Mouse (Mus musculus) thymus, adult 2 months (tissue): ENCODE data around the gene Gas2l2. TPM values are rescaled to one million over a fixed set of nuclear protein-coding genes. Genes with fewer than 3 reads are reported as not detected.

Experiments
- DNase-seq: peaks from one replicate; pipeline ENCODE4 v3.0.0; 2021
- H3K27ac ChIP-seq: fragments of 200-500 bp; 2 replicates; pipeline ENCODE4 v1.5.1; 2012; ENCODE audit warnings: low read length, control low read depth; ENCODE audit not compliant: control insufficient read depth, insufficient read depth
- H3K27me3 ChIP-seq: fragments of 200-500 bp; 2 replicates; pipeline ENCODE4 v1.6.1; 2012; ENCODE audit warnings: mild to moderate bottlenecking, low read length, moderate library complexity, mixed read lengths; ENCODE audit not compliant: control insufficient read depth, insufficient read depth
- H3K36me3 ChIP-seq: fragments of 200-500 bp; 2 replicates; pipeline ENCODE4 v1.6.1; 2012; ENCODE audit warnings: mild to moderate bottlenecking, low read length, moderate library complexity; ENCODE audit not compliant: control insufficient read depth, insufficient read depth
- H3K4me1 ChIP-seq: fragments of 200-500 bp; replicated peaks from 2 replicates; pipeline ENCODE4 v1.6.1; 2012; ENCODE audit warnings: low read length; ENCODE audit not compliant: control insufficient read depth, insufficient read depth
- H3K4me3 ChIP-seq: fragments of 200-500 bp; 2 replicates; pipeline ENCODE4 v1.5.1; 2012; ENCODE audit warnings: mild to moderate bottlenecking, low read length, control low read depth, moderate library complexity; ENCODE audit not compliant: control insufficient read depth, insufficient read depth
- CTCF ChIP-seq: fragments of 200-500 bp; IDR thresholded peaks from 2 replicates; pipeline ENCODE4 v1.5.1; 2012; ENCODE audit warnings: mild to moderate bottlenecking, control low read depth, low read length, moderate library complexity, borderline replicate concordance; ENCODE audit not compliant: control insufficient read depth, poor library complexity, insufficient read depth; ENCODE audit errors: extremely low read depth
- POLR2A ChIP-seq: fragments of 200-500 bp; IDR thresholded peaks from 2 replicates; pipeline ENCODE4 v1.6.1; 2012; ENCODE audit warnings: mild to moderate bottlenecking, low read length, control low read depth, moderate library complexity; ENCODE audit not compliant: control insufficient read depth, poor library complexity, insufficient read depth; ENCODE audit errors: extremely low read depth
- WGBS: fragments of 180-500 bp; shearing (Covaris S2); methylation state at CpG from one replicate; pipeline ENCODE4 v1.1.7; 2018; 5-methylcytosine and 5-hydroxymethylcytosine counted together
- polyA plus RNA-seq: library from polyadenylated mRNA; depleted of rRNA; stranded (reverse); fragments of >200 nt; gene quantifications from 2 replicates; pipeline ENCODE4 v1.2.3, GENCODE M21; 2012

The Gas2l2 gene
- polyA plus RNA-seq, 1 experiment = 0.12 TPM

DNA sequence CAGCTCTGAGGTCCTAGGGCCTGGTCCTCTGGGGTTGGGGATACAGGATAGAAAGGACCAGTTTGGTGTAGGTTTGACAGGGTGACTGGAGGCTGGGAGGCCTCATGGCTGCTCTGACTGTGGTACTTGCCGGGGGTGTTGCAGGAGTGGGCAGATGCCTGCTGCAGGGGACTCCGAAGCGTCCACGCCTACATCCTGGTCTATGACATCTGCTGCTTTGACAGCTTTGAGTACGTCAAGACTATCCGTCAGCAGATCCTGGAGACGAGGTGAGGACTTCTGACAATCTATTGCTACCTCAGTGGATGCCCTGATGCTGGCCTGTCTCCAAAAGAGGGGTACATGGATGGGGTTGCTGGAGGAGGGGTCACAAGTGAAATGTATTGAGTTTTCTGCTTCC, 11.5 kb downstream of the Gas2l2 start:
- no peaks in the 10 kb centered on the region; the same call in 1 of the 2 replicates for H3K27me3 ChIP-seq
- no peak overlapping the region for H3K27ac ChIP-seq
- no peak for TF ChIP-seq POLR2A
- no peak for TF ChIP-seq CTCF
- DNase-seq = no peak
- WGBS = 85% methylated on average over 7 of the region's 7 CpGs
- no peaks in the 10 kb centered on the region for H3K36me3 ChIP-seq
- H3K4me1 ChIP-seq = 0 out of 2 replicates have a peak, but pooled peaks cover 3% of the 10 kb centered on the region
- H3K4me3 ChIP-seq = no peak overlapping the region

DNA sequence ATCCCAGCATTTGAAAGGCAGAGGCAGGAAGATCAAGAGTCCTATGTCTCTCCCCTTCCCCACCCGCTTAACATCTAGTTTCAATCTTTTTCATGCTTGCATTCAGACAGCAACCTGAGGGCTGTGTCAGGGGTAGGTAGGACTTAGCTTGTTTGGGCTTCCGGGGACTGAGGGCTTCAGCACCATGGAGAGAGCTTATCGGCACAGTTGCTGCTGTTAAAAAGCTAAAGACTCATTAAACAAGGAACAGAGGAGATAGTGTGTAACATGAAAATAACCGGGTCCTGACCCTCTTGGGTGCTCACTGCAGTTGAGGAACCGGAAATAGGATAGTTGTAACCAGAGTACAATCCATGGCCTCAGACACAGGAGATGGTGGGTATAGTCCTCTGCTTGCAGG, 12.2 kb downstream of the Gas2l2 start:
- peak; percentile 71 for DNase-seq
- Histone ChIP-seq H3K4me3 (no peak overlapping the region), H3K4me1 (0 out of 2 replicates have a peak, but pooled peaks cover 3% of the 10 kb centered on the region), H3K36me3 (no peaks in the 10 kb centered on the region), H3K27me3 (no peaks in the 10 kb centered on the region; the same call in 1 of the 2 replicates), H3K27ac (no peak overlapping the region)
- 6% methylated on average over 5 of the region's 5 CpGs for WGBS
- no peak for TF ChIP-seq POLR2A
- no peak for TF ChIP-seq CTCF

DNA sequence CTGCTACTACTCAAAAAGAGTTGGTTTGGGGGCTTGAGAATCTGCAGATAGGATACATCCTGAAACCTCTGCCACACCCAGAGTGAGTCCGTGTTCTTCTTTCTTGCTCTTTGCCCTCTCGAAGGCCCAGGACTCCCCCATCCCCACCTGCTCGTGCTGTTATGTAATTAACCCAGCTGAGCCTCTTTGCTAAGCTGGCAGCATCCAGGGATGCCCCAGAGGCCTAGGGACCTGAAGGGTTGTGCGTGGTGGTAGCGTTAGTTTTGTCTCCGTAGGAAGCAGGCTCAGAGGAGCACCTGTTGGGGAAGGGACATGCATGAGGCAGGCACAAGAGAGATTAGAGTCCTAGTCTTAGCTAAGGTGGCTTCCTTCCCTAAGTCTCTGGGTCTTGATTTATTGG, 18.7 kb downstream of the Gas2l2 start:
- 82% methylated on average over 6 of the region's 6 CpGs for WGBS
- Histone ChIP-seq H3K27me3 (peaks cover 7% of the 10 kb centered on the region; the same call in 1 of the 2 replicates), H3K4me3 (no peak overlapping the region), H3K27ac (no peak overlapping the region), H3K36me3 (no peaks in the 10 kb centered on the region), H3K4me1 (peaks cover 3% of the 10 kb centered on the region; the same call in 1 of the 2 replicates)
- TF ChIP-seq CTCF = no peak
- no peak for TF ChIP-seq POLR2A
- DNase-seq = no peak

DNA sequence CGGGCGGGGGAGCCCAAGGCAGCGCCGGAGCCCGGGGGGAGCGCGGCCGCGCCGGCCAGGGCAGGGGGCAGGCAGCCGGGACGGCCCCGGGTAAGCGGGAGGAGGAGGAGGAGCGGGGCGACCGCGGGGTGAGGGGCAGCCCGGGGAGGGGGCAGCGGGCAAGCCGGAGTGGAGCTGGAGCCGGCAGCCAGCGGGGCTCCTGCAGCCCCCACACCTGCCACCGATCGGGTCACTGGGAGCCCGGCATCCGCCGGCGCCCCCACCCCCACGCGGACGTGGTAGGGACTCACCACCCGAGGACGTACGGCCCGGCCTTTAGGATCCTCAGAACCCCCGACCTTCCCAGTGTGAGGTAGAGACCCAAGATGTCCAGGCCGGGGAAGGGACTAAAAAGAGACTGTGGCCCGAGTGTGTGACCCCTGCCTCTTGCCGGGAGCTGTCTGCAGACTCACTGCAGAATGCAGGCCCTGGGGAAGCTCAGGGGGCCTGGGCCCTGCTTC, 19.4 kb downstream of the Gas2l2 start:
- no peak for TF ChIP-seq POLR2A
- TF ChIP-seq CTCF = no peak
- peak overlapping the region; percentile 15; the same call in 1 of the 2 replicates for H3K4me3 ChIP-seq
- no peaks in the 10 kb centered on the region for H3K36me3 ChIP-seq
- no peak for DNase-seq
- H3K27me3 ChIP-seq = peaks cover 7% of the 10 kb centered on the region; the same call in 1 of the 2 replicates
- no peak overlapping the region for H3K27ac ChIP-seq
- peaks cover 3% of the 10 kb centered on the region; the same call in 1 of the 2 replicates for H3K4me1 ChIP-seq
- 4% methylated on average over 31 of the region's 40 CpGs for WGBS

DNA sequence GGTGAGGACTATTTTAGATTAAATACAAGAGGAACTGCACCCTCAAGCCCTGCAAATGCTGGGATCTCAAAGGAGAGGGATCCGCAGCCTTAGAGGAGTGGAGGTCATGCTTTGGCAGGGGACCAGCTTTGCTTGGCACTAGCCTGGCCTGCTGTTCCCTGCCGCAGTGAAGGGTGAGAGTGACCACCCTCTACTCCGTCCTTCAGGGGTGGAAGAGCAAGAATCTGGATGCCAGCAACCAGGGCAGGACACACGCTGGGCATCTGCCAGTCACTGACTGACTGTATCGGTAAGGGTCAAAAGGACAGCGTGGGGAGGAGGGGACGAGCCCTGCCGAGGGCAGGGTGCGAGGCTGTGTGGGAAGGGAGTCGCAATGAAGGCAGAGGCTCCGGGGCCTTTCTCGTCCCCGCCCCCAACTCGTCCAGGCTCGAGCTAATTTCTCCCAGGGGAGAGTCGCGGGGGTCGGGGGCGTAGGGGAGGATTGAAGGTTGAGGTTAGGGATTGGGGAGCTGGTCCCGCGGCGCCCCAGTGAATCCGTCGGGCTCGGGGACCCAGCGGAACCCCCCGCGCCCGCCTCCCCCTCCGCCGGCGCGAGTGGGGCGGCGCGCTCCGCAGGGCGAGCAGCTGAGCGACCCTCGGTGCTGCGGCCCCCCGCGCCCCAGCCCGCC, 20.0 kb downstream of the Gas2l2 start, which contains the start of gene Rasl10b:
TSS of gene Rasl10b (plus strand) at position 51 of the 668 bp plus-strand sequence.
- 6% methylated on average over 44 of the region's 44 CpGs for WGBS

DNA sequence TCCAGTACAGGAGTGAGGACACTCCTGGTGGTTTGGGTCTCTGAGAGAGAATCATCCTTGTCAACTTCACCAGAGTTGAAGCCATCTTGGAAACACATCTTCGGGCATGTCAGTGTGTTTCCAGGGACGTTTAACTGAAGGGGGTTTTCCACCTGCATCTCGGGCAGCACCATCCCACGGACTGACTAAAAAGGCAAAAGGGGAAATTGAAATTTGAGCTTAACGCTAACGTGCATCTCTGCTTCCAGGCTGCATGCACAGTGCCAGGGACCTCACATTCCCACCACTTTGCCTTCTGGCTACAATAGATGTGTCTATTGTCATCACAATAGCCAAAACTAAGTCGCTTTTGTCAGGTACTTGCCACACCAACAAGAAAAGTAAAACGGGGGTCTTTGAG, 21.0 kb downstream of the Gas2l2 start:
- DNase-seq = no peak
- Histone ChIP-seq H3K4me3 (no peak overlapping the region), H3K27ac (no peak overlapping the region), H3K27me3 (peaks cover 7% of the 10 kb centered on the region; the same call in 1 of the 2 replicates), H3K36me3 (peaks cover 6% of the 10 kb centered on the region; the same call in 1 of the 2 replicates), H3K4me1 (peaks cover 3% of the 10 kb centered on the region; the same call in 1 of the 2 replicates)
- TF ChIP-seq CTCF (no peak), POLR2A (no peak)
- WGBS = 23% methylated on average over 8 of the region's 8 CpGs

More for the DNA sequence above, 20.0 kb downstream of the Gas2l2 start, which contains the start of gene Rasl10b:
- Histone ChIP-seq H3K27me3 (peaks cover 7% of the 10 kb centered on the region; the same call in 1 of the 2 replicates), H3K36me3 (no peaks in the 10 kb centered on the region), H3K4me1 (peaks cover 3% of the 10 kb centered on the region; the same call in 1 of the 2 replicates), H3K27ac (no peak within 1 kb of the TSS), H3K4me3 (peak within 1 kb of the TSS; percentile 15; the same call in 1 of the 2 replicates)
- no peak for DNase-seq
- TF ChIP-seq POLR2A (no peak), CTCF (no peak)
